Mouse (Mus musculus) cerebellum, adult 11 months (tissue): ENCODE data around the gene Psme3.
"Not testable (repeated sequence)": the region's sequence is repeated elsewhere in the genome, so short reads cannot be mapped to it uniquely, and the experiment has no call there.

Experiments used
- DNase-seq: peaks from one replicate; pipeline ENCODE4 v3.0.0; 2022

Gene Psme3

GRCm38 (mm10) chr11:101314567-101314966 lies 1.4 kb upstream of the Psme3 start:
- DNase-seq: no peak

DNA sequence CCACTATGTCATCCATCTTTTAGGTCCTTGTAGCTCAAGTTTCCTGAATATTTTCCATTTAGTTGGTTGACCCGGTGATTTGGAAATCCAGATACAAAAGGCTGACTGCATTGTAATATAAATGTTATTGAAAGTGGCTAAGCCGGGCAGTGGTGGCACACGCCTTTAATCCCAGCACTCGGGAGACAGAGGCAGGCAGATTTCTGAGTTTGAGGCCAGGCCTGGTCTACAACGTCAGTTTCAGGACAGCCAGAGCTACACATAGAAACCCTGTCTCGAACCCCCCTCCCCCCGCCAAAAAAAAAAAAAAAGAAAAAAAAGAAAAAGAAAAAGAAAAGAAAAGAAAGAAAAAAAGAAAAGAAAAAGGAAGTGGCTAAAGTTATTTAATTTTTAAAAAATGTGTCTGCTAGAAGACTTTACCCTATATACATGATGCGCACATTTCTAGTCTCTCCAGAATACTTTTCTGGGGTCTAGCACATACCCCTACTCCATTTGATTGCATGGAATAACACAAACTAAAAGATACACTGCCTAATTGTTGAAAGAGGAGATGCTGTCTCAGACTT lies 847 bp upstream of the Psme3 start:
- DNase-seq: no peak

DNA sequence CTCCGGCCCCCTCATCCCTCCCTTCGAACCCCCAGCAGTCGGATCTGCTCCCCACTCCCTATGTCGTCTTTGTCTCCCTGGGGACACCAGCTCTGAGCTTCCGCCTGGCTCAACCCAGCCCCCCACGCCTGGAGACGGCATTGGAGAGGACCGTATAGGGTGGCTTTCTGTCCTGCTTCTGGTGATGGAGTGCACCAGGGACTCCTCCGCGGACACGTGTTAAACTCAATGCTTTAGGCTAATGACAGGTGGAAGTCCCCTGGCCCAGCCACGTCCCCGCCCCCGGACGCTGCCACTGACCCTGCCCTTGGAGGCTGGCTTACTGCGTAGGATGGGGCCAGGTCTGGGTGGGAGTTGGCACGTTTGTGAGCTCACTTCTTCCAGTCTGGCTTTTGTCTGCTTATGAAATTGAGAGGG lies 496 bp downstream of the Psme3 start:
- DNase-seq: no peak

GRCm38 (mm10) chr11:101323609-101324008 lies 7.6 kb downstream of the Psme3 start:
- DNase-seq: peak; percentile 44

GRCm38 (mm10) chr11:101324763-101325162 lies 8.8 kb downstream of the Psme3 start, which contains the start of gene Aoc2:
TSS of gene Aoc2 (plus strand) at chr11:101325063.
- DNase-seq: no peak

DNA sequence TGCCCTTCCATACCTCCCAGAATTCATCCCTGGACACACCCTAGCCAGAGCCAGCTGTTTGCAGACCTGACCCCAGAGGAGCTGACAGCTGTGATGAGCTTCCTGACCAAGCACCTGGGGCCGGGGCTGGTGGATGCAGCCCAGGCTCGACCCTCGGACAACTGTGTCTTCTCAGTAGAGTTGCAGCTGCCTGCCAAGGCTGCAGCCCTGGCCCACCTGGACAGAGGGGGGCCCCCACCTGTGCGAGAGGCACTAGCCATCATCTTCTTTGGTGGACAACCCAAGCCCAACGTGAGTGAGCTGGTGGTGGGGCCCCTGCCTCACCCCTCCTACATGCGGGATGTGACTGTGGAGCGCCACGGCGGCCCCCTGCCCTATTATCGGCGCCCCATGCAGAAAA lies 9.2 kb downstream of the Psme3 start:
- not testable (repeated sequence) for DNase-seq

- no peak for DNase-seq
Observed at GRCm38 (mm10) chr11:101326147-101326546, 10.1 kb downstream of the Psme3 start.

GRCm38 (mm10) chr11:101327311-101327710 lies 11.3 kb downstream of the Psme3 start:
- no peak for DNase-seq

GRCm38 (mm10) chr11:101328941-101329635 lies 13.1 kb downstream of the Psme3 start:
- DNase-seq: no peak

GRCm38 (mm10) chr11:101330371-101330924 lies 14.4 kb downstream of the Psme3 start, which contains the start of gene Aoc3:
TSS of gene Aoc3 (plus strand) at chr11:101330605.
- DNase-seq: no peak

GRCm38 (mm10) chr11:101330961-101331360 lies 14.9 kb downstream of the Psme3 start:
- not testable (repeated sequence) for DNase-seq

DNA sequence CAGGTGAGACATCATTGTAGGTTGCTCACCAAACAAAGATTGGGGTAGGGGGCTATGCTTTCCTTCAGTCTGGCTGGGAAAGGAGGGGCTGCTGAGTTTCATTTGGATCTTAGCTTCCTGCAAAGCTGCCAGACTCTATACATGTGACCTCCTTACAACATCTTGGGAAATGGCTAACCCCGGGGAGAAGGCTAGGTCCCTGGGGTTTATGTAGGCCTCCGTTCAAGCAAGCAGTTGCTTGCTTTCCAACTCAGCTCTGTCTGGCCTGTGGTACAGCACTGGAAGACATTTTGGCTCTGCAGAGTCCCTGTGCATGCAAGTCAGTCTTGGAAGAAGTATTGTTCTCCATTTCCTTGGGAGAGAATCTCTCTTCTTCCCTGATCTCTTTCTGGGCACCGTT lies 16.5 kb downstream of the Psme3 start:
- DNase-seq: no peak

- DNase-seq: no peak
Observed at GRCm38 (mm10) chr11:101334023-101334422, 18.0 kb downstream of the Psme3 start.

GRCm38 (mm10) chr11:101334516-101334915 lies 18.5 kb downstream of the Psme3 start:
- DNase-seq: no peak

GRCm38 (mm10) chr11:101335685-101336084 lies 19.7 kb downstream of the Psme3 start:
- no peak for DNase-seq

DNA sequence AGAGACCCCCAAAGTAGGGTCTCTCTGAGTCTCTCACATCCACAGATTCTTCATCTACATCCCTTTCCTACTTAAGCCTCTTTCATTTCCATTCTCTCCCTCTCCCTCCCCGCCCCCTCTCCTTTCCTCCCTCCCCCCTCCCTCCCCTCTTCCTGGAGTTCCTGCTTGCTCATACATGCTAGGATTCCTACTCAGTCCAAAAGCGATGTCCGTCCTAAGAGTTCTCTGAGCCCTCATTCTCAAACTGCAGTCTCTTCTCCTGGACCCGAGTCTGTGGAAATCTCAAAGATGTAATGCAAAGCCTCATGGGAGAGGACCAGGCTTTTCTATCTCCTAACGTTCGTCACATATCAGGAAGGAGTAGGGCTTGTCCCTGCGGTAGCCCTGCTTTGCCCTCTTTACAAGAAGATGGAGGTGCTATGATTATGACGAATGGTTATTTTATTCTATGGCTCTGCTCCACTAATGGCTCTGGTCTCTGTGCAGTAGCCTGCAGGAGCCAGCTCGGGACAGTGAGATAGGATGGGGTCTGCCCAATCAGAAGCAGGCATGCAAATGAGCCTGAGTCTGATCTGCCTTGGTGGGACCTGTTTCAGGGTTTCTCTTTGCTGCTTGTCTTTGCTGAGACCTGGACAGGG lies 22.2 kb downstream of the Psme3 start:
- no peak for DNase-seq

- no peak for DNase-seq
Observed at GRCm38 (mm10) chr11:101347083-101347775, 31.2 kb downstream of the Psme3 start.

GRCm38 (mm10) chr11:101348774-101349173 lies 32.8 kb downstream of the Psme3 start:
- DNase-seq: no peak

- DNase-seq: no peak
Observed at GRCm38 (mm10) chr11:101349216-101349615, 33.2 kb downstream of the Psme3 start.

- DNase-seq: no peak
Observed at GRCm38 (mm10) chr11:101351100-101351720, 35.2 kb downstream of the Psme3 start.

- no peak for DNase-seq
Observed at GRCm38 (mm10) chr11:101351721-101352111, 35.7 kb downstream of the Psme3 start.

GRCm38 (mm10) chr11:101353436-101353835 lies 37.4 kb downstream of the Psme3 start:
- DNase-seq: no peak
